Mouse (Mus musculus): ENCODE results near the gene Kctd21. TPM values are rescaled to one million over a fixed set of nuclear protein-coding genes. Genes with fewer than 3 reads are reported as not detected.

The Kctd21 gene
- polyA plus RNA-seq, 1 experiment from 2014 or later: 4.4 TPM

DNA sequence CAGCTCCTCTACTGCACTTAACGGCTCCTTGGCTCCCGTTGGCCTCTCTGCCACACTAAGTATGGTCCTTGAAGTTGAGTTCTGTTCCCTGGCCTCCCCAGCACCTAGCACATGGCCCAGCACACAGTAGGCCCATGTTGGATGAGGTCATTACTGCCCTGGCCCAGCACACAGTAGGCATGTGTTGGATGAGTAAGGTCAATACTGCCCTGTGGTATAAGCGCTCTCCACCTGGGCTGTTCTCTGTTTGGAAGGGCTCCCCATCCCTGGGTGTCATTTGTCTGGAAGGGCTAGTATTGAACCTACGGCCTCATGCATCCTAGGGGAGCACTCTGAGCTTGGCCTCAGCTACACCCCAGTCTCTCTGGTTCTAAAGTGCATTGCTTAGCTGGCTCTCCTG is 4.8 kb upstream of the Kctd21 start:
- 90% methylated on average over 4 of the region's 4 CpGs for WGBS
- Histone ChIP-seq H3K4me3 (no peak overlapping the region), H3K27me3 (ENCODE audit: low read depth, poor library complexity, severe bottlenecking) (peaks cover 51% of the 10 kb centered on the region), H3K9me3 (replicated peaks) (no peaks in the 10 kb centered on the region), H3K4me1 (peaks cover 26% of the 10 kb centered on the region), H3K27ac (replicated peaks) (no peak overlapping the region), H3K36me3 (no peaks in the 10 kb centered on the region)
- no peak for DNase-seq (ENCODE audit: low spot score)

DNA sequence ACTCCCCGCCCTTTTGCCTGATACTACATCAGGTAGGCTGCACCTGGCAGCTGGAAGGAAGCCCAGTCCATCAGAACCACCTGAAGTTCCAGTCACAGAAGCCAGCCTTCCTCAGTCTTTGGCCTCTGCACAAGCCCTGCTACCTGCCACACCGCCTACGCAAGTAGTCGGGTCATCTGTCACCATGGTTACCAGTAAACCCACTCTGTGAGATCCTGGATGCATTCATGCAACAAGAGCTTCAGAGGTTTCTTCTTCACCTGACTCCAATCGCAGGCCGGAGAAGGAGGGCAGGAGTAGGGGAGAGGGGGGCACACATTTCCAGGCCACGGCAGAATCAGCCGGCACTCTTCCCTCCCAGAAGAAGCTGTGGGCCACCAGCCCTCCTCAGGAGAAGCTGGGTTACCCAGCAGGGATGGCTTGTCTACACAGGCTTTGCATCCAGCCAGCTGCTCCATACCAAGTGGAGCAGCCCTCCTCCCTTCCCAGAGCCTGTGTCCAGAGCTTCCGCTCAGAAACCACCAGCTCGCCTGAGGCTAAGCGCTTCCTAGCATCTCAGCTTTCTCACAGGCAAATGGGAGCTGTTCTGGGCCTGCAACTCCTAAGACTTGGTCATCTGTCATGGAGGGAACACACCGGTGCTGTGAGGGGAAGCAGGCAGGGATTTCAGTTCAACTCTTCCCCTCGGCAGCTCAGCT is 3.1 kb upstream of the Kctd21 start:
- Histone ChIP-seq H3K27me3 (ENCODE audit: low read depth, poor library complexity, severe bottlenecking) (peaks cover 44% of the 10 kb centered on the region), H3K4me3 (no peak overlapping the region), H3K27ac (replicated peaks) (no peak overlapping the region), H3K9me3 (replicated peaks) (no peaks in the 10 kb centered on the region), H3K36me3 (no peaks in the 10 kb centered on the region), H3K4me1 (peaks cover 37% of the 10 kb centered on the region)
- WGBS: 83% methylated on average over 13 of the region's 13 CpGs
- no peak for DNase-seq (ENCODE audit: low spot score)

DNA sequence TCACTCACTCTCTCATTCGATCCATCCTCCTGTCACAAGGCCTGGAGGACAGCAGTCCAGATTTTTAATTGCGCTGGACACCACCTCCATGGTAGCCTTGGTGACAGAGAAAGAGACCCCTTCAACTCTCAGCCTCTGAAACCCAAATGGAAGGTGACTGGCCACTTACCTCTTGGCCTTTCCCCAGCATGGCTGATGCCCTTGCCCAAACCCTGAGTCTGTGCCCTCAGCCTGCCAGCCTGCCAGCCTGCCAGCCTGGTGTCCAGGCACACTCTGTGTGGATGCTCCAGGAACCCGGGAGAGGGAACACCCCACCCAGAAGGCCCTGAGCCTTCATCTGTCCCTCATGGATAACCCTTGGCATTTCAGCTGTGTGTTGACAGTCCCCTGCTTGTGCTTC is 2.5 kb upstream of the Kctd21 start:
- WGBS: 96% methylated on average over 3 of the region's 3 CpGs
- H3K36me3 ChIP-seq: no peaks in the 10 kb centered on the region
- no peak for DNase-seq (ENCODE audit: low spot score)
- H3K27me3 ChIP-seq (ENCODE audit: low read depth, poor library complexity, severe bottlenecking): peaks cover 38% of the 10 kb centered on the region
- no peak overlapping the region for H3K4me3 ChIP-seq
- H3K4me1 ChIP-seq: peaks cover 37% of the 10 kb centered on the region
- H3K27ac ChIP-seq (replicated peaks): no peak overlapping the region
- no peaks in the 10 kb centered on the region for H3K9me3 ChIP-seq (replicated peaks)

- WGBS: 75% methylated on average over 11 of the region's 11 CpGs
- Histone ChIP-seq H3K27ac (replicated peaks) (peak overlapping the region; percentile 88; the same call in 1 of the 2 replicates), H3K9me3 (replicated peaks) (no peaks in the 10 kb centered on the region), H3K4me3 (peak overlapping the region; percentile 90), H3K4me1 (peaks cover 32% of the 10 kb centered on the region), H3K36me3 (no peaks in the 10 kb centered on the region), H3K27me3 (ENCODE audit: low read depth, poor library complexity, severe bottlenecking) (peaks cover 24% of the 10 kb centered on the region)
- no peak for DNase-seq (ENCODE audit: low spot score)
Measured at GRCm38 (mm10) chr7:97330931-97331645, 1.0 kb upstream of the Kctd21 start.

- WGBS: 3% methylated on average over 9 of the region's 9 CpGs
- peak overlapping the region; percentile 90 for H3K4me3 ChIP-seq
Measured at GRCm38 (mm10) chr7:97332667-97333041, 527 bp downstream of the Kctd21 start.

DNA sequence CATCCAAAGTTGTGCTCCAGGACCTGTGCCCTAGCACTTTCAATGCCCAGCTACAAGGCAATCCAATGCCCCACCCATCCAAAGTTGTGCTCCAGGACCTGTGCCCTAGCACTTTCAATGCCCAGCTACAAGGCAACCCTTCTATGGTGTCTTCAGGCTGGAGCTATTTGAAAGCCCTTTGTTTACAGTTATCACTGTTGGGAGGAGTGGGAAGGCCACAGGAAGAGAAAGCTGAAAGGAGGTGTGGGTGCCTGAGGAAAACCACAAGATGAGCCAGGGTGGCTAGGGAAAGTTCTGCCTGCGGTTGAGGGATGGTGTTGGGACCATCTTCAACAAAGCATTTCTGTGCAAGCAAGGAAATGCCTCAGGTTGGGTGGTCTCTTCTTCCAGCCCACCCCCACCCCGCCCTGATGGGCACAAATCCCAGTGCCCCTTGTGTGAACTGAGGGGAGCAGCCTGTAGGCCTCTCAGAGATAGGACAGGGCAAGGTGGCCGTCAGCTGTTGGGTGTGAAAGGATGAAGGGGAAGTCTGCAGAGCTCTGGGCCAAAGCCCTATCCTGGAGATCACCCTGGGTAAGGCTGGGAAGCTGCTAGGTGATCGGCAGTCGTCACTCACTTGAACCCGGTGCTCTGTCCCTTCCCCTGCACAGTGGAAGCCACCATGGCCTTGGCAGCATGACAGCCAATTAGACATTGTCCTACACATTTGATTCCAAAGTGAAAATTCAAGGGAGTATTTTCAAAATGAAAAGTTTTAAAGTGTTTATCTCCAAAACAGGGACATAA is 1.2 kb downstream of the Kctd21 start:
- no peak for DNase-seq (ENCODE audit: low spot score)
- Histone ChIP-seq H3K4me1 (peaks cover 32% of the 10 kb centered on the region), H3K4me3 (peak overlapping the region; percentile 90), H3K27me3 (ENCODE audit: low read depth, poor library complexity, severe bottlenecking) (peaks cover 8% of the 10 kb centered on the region; the same call in 1 of the 2 replicates), H3K9me3 (replicated peaks) (no peaks in the 10 kb centered on the region), H3K27ac (replicated peaks) (no peak overlapping the region), H3K36me3 (no peaks in the 10 kb centered on the region)
- WGBS: 84% methylated on average over 6 of the region's 6 CpGs

More at GRCm38 (mm10) chr7:97332667-97333041, 527 bp downstream of the Kctd21 start:
- no peaks in the 10 kb centered on the region for H3K9me3 ChIP-seq (replicated peaks)
- H3K27ac ChIP-seq (replicated peaks): peak overlapping the region; percentile 88
- DNase-seq (ENCODE audit: low spot score): no peak
- H3K4me1 ChIP-seq: peaks cover 32% of the 10 kb centered on the region
- peaks cover 8% of the 10 kb centered on the region; the same call in 1 of the 2 replicates for H3K27me3 ChIP-seq (ENCODE audit: low read depth, poor library complexity, severe bottlenecking)
- H3K36me3 ChIP-seq: no peaks in the 10 kb centered on the region

DNA sequence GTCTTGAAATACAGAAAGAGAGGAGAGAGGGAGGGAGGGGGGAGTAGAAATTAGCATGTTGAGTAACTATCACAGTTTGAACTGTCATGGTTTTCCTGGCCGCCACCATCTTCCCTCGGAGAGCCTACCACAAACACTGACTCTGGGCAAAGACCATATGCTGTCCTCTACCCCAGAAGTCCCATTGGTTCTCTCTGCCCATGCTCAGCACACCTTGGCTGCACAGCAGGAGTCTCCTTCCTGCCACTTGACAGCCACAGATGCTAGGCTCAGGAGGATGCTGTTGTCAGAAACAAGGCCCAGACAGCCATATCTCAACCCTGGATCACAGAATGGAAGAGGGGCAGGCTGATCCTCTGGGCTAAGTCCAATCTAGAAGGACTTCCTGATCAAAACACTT is 2.3 kb downstream of the Kctd21 start:
- H3K27ac ChIP-seq (replicated peaks): no peak overlapping the region
- 96% methylated on average over 2 of the region's 2 CpGs for WGBS
- H3K9me3 ChIP-seq (replicated peaks): no peaks in the 10 kb centered on the region
- H3K36me3 ChIP-seq: no peaks in the 10 kb centered on the region
- DNase-seq (ENCODE audit: low spot score): no peak
- H3K27me3 ChIP-seq (ENCODE audit: low read depth, poor library complexity, severe bottlenecking): 0 out of 2 replicates have a peak, but pooled peaks cover 8% of the 10 kb centered on the region
- peaks cover 27% of the 10 kb centered on the region for H3K4me1 ChIP-seq
- H3K4me3 ChIP-seq: no peak overlapping the region

- Histone ChIP-seq H3K4me3 (no peak overlapping the region), H3K27ac (replicated peaks) (no peak overlapping the region), H3K4me1 (peaks cover 22% of the 10 kb centered on the region), H3K36me3 (no peaks in the 10 kb centered on the region), H3K9me3 (replicated peaks) (no peaks in the 10 kb centered on the region; the same call in 1 of the 2 replicates), H3K27me3 (ENCODE audit: low read depth, poor library complexity, severe bottlenecking) (no peaks in the 10 kb centered on the region)
- no peak for DNase-seq (ENCODE audit: low spot score)
- WGBS: 77% methylated on average over 1 of the region's 1 CpGs
Measured at GRCm38 (mm10) chr7:97336678-97337077, 4.6 kb downstream of the Kctd21 start.

DNA sequence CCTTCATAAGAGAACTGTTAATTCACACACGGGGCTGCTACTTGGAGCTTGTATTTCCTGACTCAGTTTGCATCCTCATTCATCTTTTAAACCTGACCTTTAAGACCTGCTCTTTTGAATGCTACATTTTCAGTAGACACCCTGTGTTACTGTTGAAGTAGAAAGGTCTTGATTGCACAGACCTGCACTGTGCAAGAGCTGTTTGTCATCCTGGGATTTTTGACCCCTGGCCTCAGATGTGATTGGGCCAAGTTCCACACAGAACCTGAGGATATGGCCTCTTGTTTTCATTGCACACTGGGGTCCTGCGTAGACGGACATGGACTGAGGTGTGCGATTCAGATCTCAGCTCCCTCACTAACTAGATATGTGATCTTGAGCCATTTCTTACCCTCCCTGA is 6.5 kb downstream of the Kctd21 start:
- Histone ChIP-seq H3K9me3 (replicated peaks) (no peaks in the 10 kb centered on the region; the same call in 1 of the 2 replicates), H3K4me1 (peaks cover 8% of the 10 kb centered on the region; the same call in 1 of the 2 replicates), H3K27me3 (ENCODE audit: low read depth, poor library complexity, severe bottlenecking) (no peaks in the 10 kb centered on the region), H3K27ac (replicated peaks) (no peak overlapping the region), H3K36me3 (no peaks in the 10 kb centered on the region), H3K4me3 (no peak overlapping the region)
- DNase-seq (ENCODE audit: low spot score): no peak
- WGBS: 89% methylated on average over 4 of the region's 4 CpGs

- no peak overlapping the region for H3K27ac ChIP-seq (replicated peaks)
- H3K4me1 ChIP-seq: peaks cover 8% of the 10 kb centered on the region; the same call in 1 of the 2 replicates
- no peak for DNase-seq (ENCODE audit: low spot score)
- no peak overlapping the region for H3K4me3 ChIP-seq
- no peaks in the 10 kb centered on the region; the same call in 1 of the 2 replicates for H3K9me3 ChIP-seq (replicated peaks)
- 92% methylated on average over 7 of the region's 7 CpGs for WGBS
- H3K27me3 ChIP-seq (ENCODE audit: low read depth, poor library complexity, severe bottlenecking): no peaks in the 10 kb centered on the region
- no peaks in the 10 kb centered on the region for H3K36me3 ChIP-seq
Measured at GRCm38 (mm10) chr7:97339623-97340022, 7.5 kb downstream of the Kctd21 start.

GRCm38 (mm10) chr7:97340907-97341849 is 9.1 kb downstream of the Kctd21 start:
- Histone ChIP-seq H3K36me3 (no peaks in the 10 kb centered on the region), H3K27ac (replicated peaks) (no peak overlapping the region), H3K9me3 (replicated peaks) (no peaks in the 10 kb centered on the region; the same call in 1 of the 2 replicates), H3K4me1 (peaks cover 8% of the 10 kb centered on the region; the same call in 1 of the 2 replicates), H3K4me3 (no peak overlapping the region), H3K27me3 (ENCODE audit: low read depth, poor library complexity, severe bottlenecking) (no peaks in the 10 kb centered on the region)
- 68% methylated on average over 18 of the region's 18 CpGs for WGBS
- no peak for DNase-seq (ENCODE audit: low spot score)
